Mouse (Mus musculus) heart, adult 11 months (tissue): Measurements from ENCODE around the gene Itpripl2.

Experiments
- DNase-seq: peaks from one replicate; pipeline ENCODE4 v3.0.0; 2022

Itpripl2 gene

GRCm38 (mm10) chr7:118486917-118487316 lies 4.9 kb downstream of the Itpripl2 start:
- no peak for DNase-seq

- no peak for DNase-seq
Measured at GRCm38 (mm10) chr7:118483996-118484395, 7.8 kb downstream of the Itpripl2 start.

- DNase-seq, result no peak
Measured at GRCm38 (mm10) chr7:118482001-118482400, 9.8 kb downstream of the Itpripl2 start.

- peak; percentile 97 for DNase-seq
Measured at GRCm38 (mm10) chr7:118481047-118481810, 10.5 kb downstream of the Itpripl2 start.

- DNase-seq, result no peak
Measured at GRCm38 (mm10) chr7:118480160-118480709, 11.5 kb downstream of the Itpripl2 start.

- peak; percentile 99 for DNase-seq
Measured at GRCm38 (mm10) chr7:118478835-118479312, 12.9 kb downstream of the Itpripl2 start.

GRCm38 (mm10) chr7:118476428-118476827 lies 15.3 kb downstream of the Itpripl2 start:
- DNase-seq, result no peak

- peak; percentile 97 for DNase-seq
Measured at GRCm38 (mm10) chr7:118475008-118475705, 16.6 kb downstream of the Itpripl2 start.

- DNase-seq, result no peak
Measured at GRCm38 (mm10) chr7:118472886-118473285, 18.9 kb downstream of the Itpripl2 start.

- DNase-seq, result peak; percentile 93
Measured at GRCm38 (mm10) chr7:118468060-118468459, 23.7 kb downstream of the Itpripl2 start.

GRCm38 (mm10) chr7:118464432-118464831 lies 27.3 kb downstream of the Itpripl2 start:
- DNase-seq, result peak; percentile 87

GRCm38 (mm10) chr7:118462818-118463762 lies 28.7 kb downstream of the Itpripl2 start:
- DNase-seq, result peak; percentile 90

- DNase-seq, result peak; percentile 91
Measured at GRCm38 (mm10) chr7:118461400-118462136, 30.2 kb downstream of the Itpripl2 start.

- no peak for DNase-seq
Measured at GRCm38 (mm10) chr7:118453722-118454121, 38.1 kb downstream of the Itpripl2 start.

GRCm38 (mm10) chr7:118452940-118453339 lies 38.8 kb downstream of the Itpripl2 start:
- DNase-seq, result no peak

- DNase-seq, result peak; percentile 97
Measured at GRCm38 (mm10) chr7:118448134-118448967, 43.4 kb downstream of the Itpripl2 start, which contains the start of gene Syt17. TSS of gene Syt17 (minus strand) at chr7:118448222.

- DNase-seq, result peak; percentile 97
Measured at GRCm38 (mm10) chr7:118447291-118448133, 44.3 kb downstream of the Itpripl2 start.

- peak; percentile 92 for DNase-seq
Measured at GRCm38 (mm10) chr7:118443895-118444485, 47.8 kb downstream of the Itpripl2 start.

- no peak for DNase-seq
Measured at GRCm38 (mm10) chr7:118443371-118443770, 48.4 kb downstream of the Itpripl2 start.
